Mouse (Mus musculus) hindbrain, embryonic 16.5 days (tissue): ENCODE measurements around the gene Tmem51. TPM values are rescaled to one million over a fixed set of nuclear protein-coding genes. Genes with fewer than 3 reads are reported as not detected.

Experiments used
- ATAC-seq: fragments of 200-750 bp; cut with Nextera tagmentation; 2 replicates; pipeline ENCODE4 v1.8.0; 2017; ENCODE audit warnings: moderate TSS enrichment, moderate library complexity
- H3K27ac ChIP-seq: fragments of 300-500 bp; sonication (generic); 2 replicates; pipeline ENCODE4 v1.5.1; 2014; ENCODE audit warnings: low read depth, mild to moderate bottlenecking, control low read depth, low read length, moderate library complexity
- H3K27me3 ChIP-seq: fragments of 300-500 bp; sonication (generic); replicated peaks from 2 replicates; pipeline ENCODE4 v1.6.1; 2014; ENCODE audit warnings: low read length; ENCODE audit not compliant: control insufficient read depth, insufficient read depth
- H3K36me3 ChIP-seq: fragments of 300-500 bp; sonication (generic); 2 replicates; pipeline ENCODE4 v1.6.1; 2014; ENCODE audit warnings: mild to moderate bottlenecking, low read length, moderate library complexity, mixed read lengths; ENCODE audit not compliant: control insufficient read depth, insufficient read depth
- H3K4me1 ChIP-seq: fragments of 300-500 bp; sonication (generic); 2 replicates; pipeline ENCODE4 v1.6.1; 2014; ENCODE audit warnings: low read depth, low read length; ENCODE audit not compliant: control insufficient read depth, insufficient read depth
- H3K4me2 ChIP-seq: fragments of 300-500 bp; sonication (generic); 2 replicates; pipeline ENCODE4 v1.6.1; 2014; ENCODE audit warnings: mild to moderate bottlenecking, low read length, control low read depth, moderate library complexity
- H3K4me3 ChIP-seq: fragments of 300-500 bp; sonication (generic); 2 replicates; pipeline ENCODE4 v1.5.1; 2014; ENCODE audit warnings: mild to moderate bottlenecking, low read length, control low read depth, moderate library complexity
- H3K9ac ChIP-seq: fragments of 300-500 bp; sonication (generic); 2 replicates; pipeline ENCODE4 v1.6.1; 2014; ENCODE audit warnings: low read depth, mild to moderate bottlenecking, control low read depth, low read length, moderate library complexity
- H3K9me3 ChIP-seq: fragments of 300-500 bp; sonication (generic); 2 replicates; pipeline ENCODE4 v1.6.1; 2014; ENCODE audit warnings: mild to moderate bottlenecking, low read length, moderate library complexity; ENCODE audit not compliant: control insufficient read depth
- WGBS: fragments of 180-500 bp; shearing (Covaris S2); extraction: QIAGEN DNeasy Blood & Tissue Kit; methylation state at CpG from one replicate; pipeline ENCODE4 v1.1.7; 2014; 5-methylcytosine and 5-hydroxymethylcytosine counted together
- polyA plus RNA-seq: library from polyadenylated mRNA; unstranded; fragments of >200 nt; fragmentation: Nextera tagmentation; extraction: Ambion mirVana; gene quantifications from 2 replicates; pipeline ENCODE4 v1.2.1, GENCODE M21; 2015

Tmem51 gene
- 8.2 and 8.6 TPM in 2 replicates for polyA plus RNA-seq

GRCm38 (mm10) chr4:142084131-142084899, at the start of gene Tmem51:
TSS of gene Tmem51 (minus strand) at chr4:142084304.
- no peaks in the 10 kb centered on the region for H3K36me3 ChIP-seq
- H3K4me1 ChIP-seq: peaks cover 24% of the 10 kb centered on the region
- peak; percentile 63 for ATAC-seq
- H3K9me3 ChIP-seq: no peaks in the 10 kb centered on the region
- WGBS: 0% methylated on average over 51 of the region's 52 CpGs
- no peak within 1 kb of the TSS for H3K27ac ChIP-seq
- peak within 1 kb of the TSS; percentile 77 for H3K9ac ChIP-seq
- peak within 1 kb of the TSS; percentile 64 for H3K4me3 ChIP-seq
- peak within 1 kb of the TSS; percentile 99 for H3K4me2 ChIP-seq
- peaks cover 19% of the 10 kb centered on the region for H3K27me3 ChIP-seq

GRCm38 (mm10) chr4:142130162-142130561, 46.1 kb upstream of the Tmem51 start:
- Histone ChIP-seq H3K36me3 (no peaks in the 10 kb centered on the region), H3K27ac (no peak overlapping the region), H3K4me3 (no peak overlapping the region), H3K27me3 (no peaks in the 10 kb centered on the region), H3K4me1 (no peaks in the 10 kb centered on the region), H3K4me2 (no peak overlapping the region), H3K9me3 (no peaks in the 10 kb centered on the region), H3K9ac (no peak overlapping the region)
- 46% methylated on average over 5 of the region's 5 CpGs for WGBS
- ATAC-seq: no peak

GRCm38 (mm10) chr4:142127275-142127788, 43.2 kb upstream of the Tmem51 start:
- Histone ChIP-seq H3K4me2 (no peak overlapping the region), H3K27me3 (no peaks in the 10 kb centered on the region), H3K9me3 (no peaks in the 10 kb centered on the region), H3K9ac (no peak overlapping the region), H3K4me1 (no peaks in the 10 kb centered on the region), H3K4me3 (no peak overlapping the region), H3K36me3 (no peaks in the 10 kb centered on the region), H3K27ac (no peak overlapping the region)
- WGBS: 93% methylated on average over 6 of the region's 6 CpGs
- ATAC-seq: no peak

GRCm38 (mm10) chr4:142126641-142127274, 42.7 kb upstream of the Tmem51 start:
- no peaks in the 10 kb centered on the region for H3K36me3 ChIP-seq
- 74% methylated on average over 10 of the region's 10 CpGs for WGBS

GRCm38 (mm10) chr4:142121164-142121563, 37.1 kb upstream of the Tmem51 start:
- H3K4me1 ChIP-seq: no peaks in the 10 kb centered on the region
- WGBS: 40% methylated on average over 1 of the region's 1 CpGs
- H3K9me3 ChIP-seq: no peaks in the 10 kb centered on the region
- no peak overlapping the region for H3K27ac ChIP-seq
- no peak overlapping the region for H3K9ac ChIP-seq
- H3K27me3 ChIP-seq: no peaks in the 10 kb centered on the region
- no peaks in the 10 kb centered on the region for H3K36me3 ChIP-seq
- ATAC-seq: no peak
- H3K4me2 ChIP-seq: no peak overlapping the region
- H3K4me3 ChIP-seq: no peak overlapping the region

More at GRCm38 (mm10) chr4:142126641-142127274, 42.7 kb upstream of the Tmem51 start:
- H3K9ac ChIP-seq: no peak overlapping the region
- no peak overlapping the region for H3K4me2 ChIP-seq
- ATAC-seq: peak; percentile 17; the same call in 1 of the 2 replicates
- no peaks in the 10 kb centered on the region for H3K9me3 ChIP-seq
- no peak overlapping the region for H3K27ac ChIP-seq
- H3K4me3 ChIP-seq: no peak overlapping the region
- H3K27me3 ChIP-seq: no peaks in the 10 kb centered on the region
- no peaks in the 10 kb centered on the region for H3K4me1 ChIP-seq

GRCm38 (mm10) chr4:142118522-142118921, 34.4 kb upstream of the Tmem51 start:
- Histone ChIP-seq H3K4me3 (no peak overlapping the region), H3K9ac (no peak overlapping the region), H3K4me2 (no peak overlapping the region), H3K27ac (no peak overlapping the region), H3K4me1 (no peaks in the 10 kb centered on the region), H3K9me3 (no peaks in the 10 kb centered on the region), H3K36me3 (no peaks in the 10 kb centered on the region), H3K27me3 (no peaks in the 10 kb centered on the region)
- ATAC-seq: no peak
- WGBS: 72% methylated on average over 7 of the region's 7 CpGs

- H3K4me2 ChIP-seq: no peak overlapping the region
- 89% methylated on average over 12 of the region's 12 CpGs for WGBS
- H3K27ac ChIP-seq: no peak overlapping the region
- H3K9ac ChIP-seq: no peak overlapping the region
- no peaks in the 10 kb centered on the region for H3K27me3 ChIP-seq
- no peaks in the 10 kb centered on the region for H3K4me1 ChIP-seq
- H3K9me3 ChIP-seq: no peaks in the 10 kb centered on the region
- H3K4me3 ChIP-seq: no peak overlapping the region
- H3K36me3 ChIP-seq: no peaks in the 10 kb centered on the region
- no peak for ATAC-seq
Observed at GRCm38 (mm10) chr4:142117993-142118392, 33.9 kb upstream of the Tmem51 start.

GRCm38 (mm10) chr4:142113306-142113705, 29.2 kb upstream of the Tmem51 start:
- WGBS: 28% methylated on average over 8 of the region's 8 CpGs
- no peaks in the 10 kb centered on the region for H3K9me3 ChIP-seq
- H3K36me3 ChIP-seq: no peaks in the 10 kb centered on the region
- ATAC-seq: peak; percentile 83
- no peak overlapping the region for H3K9ac ChIP-seq
- no peak overlapping the region for H3K27ac ChIP-seq
- H3K27me3 ChIP-seq: no peaks in the 10 kb centered on the region
- no peaks in the 10 kb centered on the region for H3K4me1 ChIP-seq
- no peak overlapping the region for H3K4me3 ChIP-seq
- H3K4me2 ChIP-seq: no peak overlapping the region

GRCm38 (mm10) chr4:142103081-142103671, 19.1 kb upstream of the Tmem51 start:
- Histone ChIP-seq H3K4me1 (no peaks in the 10 kb centered on the region), H3K36me3 (0 out of 2 replicates have a peak, but pooled peaks cover 5% of the 10 kb centered on the region), H3K9me3 (no peaks in the 10 kb centered on the region; the same call in 1 of the 2 replicates), H3K27ac (no peak overlapping the region), H3K9ac (no peak overlapping the region), H3K4me3 (no peak overlapping the region), H3K27me3 (no peaks in the 10 kb centered on the region), H3K4me2 (no peak overlapping the region)
- 57% methylated on average over 12 of the region's 12 CpGs for WGBS
- ATAC-seq: no peak
